Mouse (Mus musculus) right cerebral cortex, postnatal 4 days (tissue): Measurements from ENCODE around the gene Tpcn2.
A peak's percentile ranks its signal among the peaks of the same experiment; 100 is the strongest.

Experiments
- DNase-seq: peaks from one replicate; pipeline ENCODE4 v3.0.0-alpha.2; 2022

Tpcn2 gene

GRCm38 (mm10) chr7:145197042-145197441 is 86.8 kb downstream of the Tpcn2 start:
- DNase-seq: no peak

GRCm38 (mm10) chr7:145196340-145196739 is 87.5 kb downstream of the Tpcn2 start:
- DNase-seq: no peak

GRCm38 (mm10) chr7:145195186-145195927 is 88.5 kb downstream of the Tpcn2 start:
- no peak for DNase-seq

- DNase-seq: peak; percentile 70
Measured at GRCm38 (mm10) chr7:145194455-145195161, 89.2 kb downstream of the Tpcn2 start.

GRCm38 (mm10) chr7:145192836-145193235 is 91.0 kb downstream of the Tpcn2 start:
- no peak for DNase-seq

GRCm38 (mm10) chr7:145190520-145190919 is 93.3 kb downstream of the Tpcn2 start:
- DNase-seq: no peak

- no peak for DNase-seq
Measured at GRCm38 (mm10) chr7:145189342-145189741, 94.5 kb downstream of the Tpcn2 start.

GRCm38 (mm10) chr7:145187802-145188201 is 96.0 kb downstream of the Tpcn2 start:
- no peak for DNase-seq

GRCm38 (mm10) chr7:145182388-145182787 is 101.4 kb downstream of the Tpcn2 start:
- DNase-seq: no peak

GRCm38 (mm10) chr7:145181376-145182034 is 102.3 kb downstream of the Tpcn2 start:
- peak; percentile 27 for DNase-seq

GRCm38 (mm10) chr7:145179691-145180091 is 104.1 kb downstream of the Tpcn2 start:
- no peak for DNase-seq

GRCm38 (mm10) chr7:145176750-145177589 is 106.8 kb downstream of the Tpcn2 start:
- no peak for DNase-seq

- DNase-seq: no peak
Measured at GRCm38 (mm10) chr7:145173563-145173962, 110.2 kb downstream of the Tpcn2 start.

- DNase-seq: no peak
Measured at GRCm38 (mm10) chr7:145173116-145173515, 110.7 kb downstream of the Tpcn2 start.

- DNase-seq: no peak
Measured at GRCm38 (mm10) chr7:145169703-145170102, 114.1 kb downstream of the Tpcn2 start.

- DNase-seq: peak; percentile 20
Measured at GRCm38 (mm10) chr7:145159283-145160240, 124.2 kb downstream of the Tpcn2 start.

GRCm38 (mm10) chr7:145155666-145156065 is 128.1 kb downstream of the Tpcn2 start:
- no peak for DNase-seq

- no peak for DNase-seq
Measured at GRCm38 (mm10) chr7:145154066-145154465, 129.7 kb downstream of the Tpcn2 start.

- no peak for DNase-seq
Measured at GRCm38 (mm10) chr7:145151845-145152244, 132.0 kb downstream of the Tpcn2 start.

- DNase-seq: no peak
Measured at GRCm38 (mm10) chr7:145148902-145149301, 134.9 kb downstream of the Tpcn2 start.

- no peak for DNase-seq
Measured at GRCm38 (mm10) chr7:145147973-145148698, 135.7 kb downstream of the Tpcn2 start.
